Mouse (Mus musculus) cerebellum, adult 9-11 months (tissue): Measurements from ENCODE around the gene Asah2.
A peak's percentile ranks its signal among the peaks of the same experiment; 100 is the strongest.
"Not testable (repeated sequence)": the region's sequence is repeated elsewhere in the genome, so short reads cannot be mapped to it uniquely, and the experiment has no call there.

Experiments
- DNase-seq: peaks from one replicate; pipeline ENCODE4 v3.0.0; 2022

Gene Asah2

DNA sequence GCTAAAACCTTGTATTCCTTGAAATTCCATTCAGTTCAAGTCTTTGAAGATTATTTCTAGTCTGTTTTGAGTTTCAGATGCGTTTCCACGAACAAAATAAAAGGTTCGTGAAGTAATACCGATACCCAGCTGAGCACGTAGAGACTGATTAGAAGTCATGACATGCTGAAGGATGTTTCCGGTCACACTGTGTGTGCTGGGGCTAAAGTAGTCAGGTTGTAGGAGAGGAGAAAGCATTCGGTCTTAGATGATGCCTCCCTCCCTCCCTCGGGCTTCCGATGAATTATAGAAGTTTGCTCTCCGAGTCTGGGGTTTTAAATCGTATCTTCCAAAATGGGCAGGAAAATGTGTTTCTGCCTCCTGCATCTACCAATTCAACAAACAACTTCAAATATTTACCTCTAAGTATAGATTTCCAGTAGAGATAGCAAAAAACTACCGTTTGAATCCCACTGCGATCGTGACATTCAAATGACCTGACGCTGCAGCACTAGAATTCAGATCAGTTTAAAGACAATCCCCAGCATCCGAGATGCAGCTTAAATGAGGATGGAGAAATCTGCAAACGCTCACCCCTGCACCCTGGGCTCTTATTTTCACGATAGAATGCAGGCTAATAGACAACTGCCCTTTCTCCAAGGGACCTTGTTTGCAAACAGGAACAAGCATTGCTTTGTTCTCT lies 5.6 kb downstream of the Asah2 start:
- no peak for DNase-seq

DNA sequence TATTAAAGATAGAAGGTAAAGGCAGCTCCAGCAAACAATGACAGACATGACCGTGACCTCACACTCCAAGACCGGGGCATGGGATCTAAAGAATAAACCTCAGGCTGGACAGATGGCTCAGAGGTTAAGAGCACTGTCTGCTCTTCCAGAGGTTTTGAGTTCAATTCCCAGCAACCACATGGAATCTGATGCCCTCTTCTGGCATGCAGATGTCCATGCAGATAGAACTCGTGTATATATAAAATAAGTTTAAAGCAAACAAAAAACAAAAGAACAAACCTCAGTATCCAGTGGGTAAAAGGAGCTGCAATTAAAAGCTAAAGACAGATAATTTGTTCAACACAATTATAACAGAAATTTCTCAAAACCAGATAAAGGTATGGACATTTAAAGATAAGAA lies 9.4 kb downstream of the Asah2 start:
- DNase-seq: no peak

DNA sequence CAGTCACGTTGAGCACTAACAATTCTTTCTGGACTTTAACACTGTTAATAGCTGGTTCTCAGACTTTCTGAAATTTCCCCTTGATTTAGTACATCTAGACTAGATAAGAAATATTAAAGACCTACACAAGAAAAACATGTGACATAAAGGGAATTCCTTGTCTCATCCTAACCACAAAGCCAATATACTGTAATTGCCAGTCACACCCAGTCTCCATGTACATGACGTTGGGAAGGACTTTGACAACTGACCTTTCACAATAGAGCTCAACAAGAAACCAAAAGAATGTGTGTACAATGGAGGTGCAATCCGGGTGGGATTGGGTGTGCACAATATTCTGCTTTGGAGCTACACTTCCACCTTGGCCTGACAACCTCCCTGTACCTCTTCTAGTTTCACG lies 15.7 kb downstream of the Asah2 start:
- no peak for DNase-seq

- DNase-seq: no peak
These were observed 17.2 kb downstream of the Asah2 start for GRCm38 (mm10) chr19:32090804-32091203.

DNA sequence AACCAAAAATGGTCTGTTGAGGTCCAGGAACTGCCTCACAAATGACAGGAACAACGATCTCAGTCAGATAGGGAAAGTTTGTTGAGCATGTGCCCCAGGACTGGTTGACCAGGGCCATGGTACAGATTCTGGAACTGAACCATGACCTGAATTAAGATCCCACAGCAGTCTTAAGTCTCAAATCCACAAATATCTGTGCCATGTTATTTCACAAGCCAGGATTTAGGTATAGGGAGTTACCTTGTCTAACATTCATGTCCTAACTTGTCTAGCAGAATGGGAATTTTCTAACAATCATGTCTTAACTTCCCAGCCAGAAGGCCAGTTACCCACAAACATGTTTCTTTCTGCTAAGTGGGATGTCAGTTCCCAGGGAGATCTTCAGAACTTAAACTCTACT lies 19.4 kb downstream of the Asah2 start:
- no peak for DNase-seq

DNA sequence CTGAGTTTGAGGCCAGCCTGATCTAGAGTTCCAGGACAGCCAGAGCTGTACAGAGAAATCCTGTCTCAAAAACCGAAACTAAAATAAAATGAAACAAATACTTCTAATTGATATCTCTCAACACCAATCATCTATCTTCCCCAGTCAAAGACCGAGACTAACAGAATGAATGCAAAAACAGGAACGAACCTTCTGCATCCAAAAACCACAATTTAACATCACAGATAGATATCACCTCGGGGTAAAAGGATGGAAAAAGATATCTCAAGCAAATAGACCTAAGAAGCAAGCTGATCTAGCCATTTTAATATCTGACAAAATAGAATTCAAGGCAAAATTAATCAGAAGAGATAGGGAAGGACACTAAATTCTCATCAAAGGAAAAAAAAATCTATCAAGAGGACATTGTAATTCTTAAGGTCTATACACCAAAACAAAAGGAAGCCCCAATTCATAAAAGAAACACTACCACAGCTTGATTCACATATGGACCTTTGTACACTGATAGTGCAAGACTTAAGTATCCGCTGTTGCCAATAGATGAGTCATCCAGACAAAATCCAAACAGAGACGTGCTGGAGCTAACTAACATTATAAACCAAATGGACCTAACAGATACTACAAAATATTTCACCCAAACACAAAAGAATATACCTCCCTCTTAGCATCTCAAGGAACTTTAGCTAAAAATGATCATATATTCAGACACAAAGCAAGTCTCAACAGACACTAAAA lies 20.1 kb downstream of the Asah2 start:
- DNase-seq: no peak

- DNase-seq: not testable (repeated sequence)
These were observed 23.2 kb downstream of the Asah2 start for GRCm38 (mm10) chr19:32084813-32085212.

GRCm38 (mm10) chr19:32070340-32070739 lies 37.7 kb downstream of the Asah2 start:
- no peak for DNase-seq

DNA sequence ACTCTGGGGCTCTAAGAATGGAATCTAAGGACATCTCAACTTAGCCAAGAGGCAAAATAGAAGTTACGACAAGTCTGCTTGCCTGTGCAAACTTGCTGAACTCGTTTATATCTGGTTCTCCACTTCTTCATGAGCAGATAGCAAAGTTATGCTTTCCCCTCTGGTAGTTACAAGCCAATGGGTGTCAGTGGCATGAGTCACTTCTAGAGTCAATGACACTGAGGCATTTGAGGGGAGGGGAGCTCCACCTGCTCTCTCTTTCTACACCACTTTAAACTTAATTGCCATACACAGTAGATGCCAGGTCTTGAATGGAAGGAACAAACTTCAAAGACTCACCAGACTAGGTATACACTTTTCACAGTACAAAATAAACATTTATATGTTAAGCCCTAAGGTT lies 38.4 kb downstream of the Asah2 start:
- DNase-seq: no peak

GRCm38 (mm10) chr19:32067669-32068068 lies 40.3 kb downstream of the Asah2 start:
- DNase-seq: no peak

DNA sequence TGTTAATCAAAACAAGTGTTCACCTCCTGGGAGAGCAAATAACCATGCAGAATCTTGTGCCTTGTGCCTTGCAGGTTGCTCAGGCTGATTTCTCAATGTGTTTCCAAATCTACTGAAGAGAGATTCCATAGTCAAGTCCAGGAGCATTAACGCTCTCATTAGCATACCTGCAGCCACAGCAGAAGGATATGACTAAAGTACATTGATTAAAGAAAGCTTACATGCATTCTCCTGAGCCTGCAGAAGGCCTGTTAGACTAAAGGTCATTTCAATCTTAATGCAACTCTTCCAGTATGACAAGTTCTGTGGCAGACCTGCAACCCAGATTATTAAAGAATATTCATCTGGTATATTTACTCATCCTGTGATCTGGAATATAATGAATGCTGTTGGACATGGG lies 46.7 kb downstream of the Asah2 start:
- DNase-seq: no peak

- DNase-seq: no peak
These were observed 51.8 kb downstream of the Asah2 start for GRCm38 (mm10) chr19:32056252-32056651.

- no peak for DNase-seq
These were observed 52.3 kb downstream of the Asah2 start for GRCm38 (mm10) chr19:32055725-32056124.

DNA sequence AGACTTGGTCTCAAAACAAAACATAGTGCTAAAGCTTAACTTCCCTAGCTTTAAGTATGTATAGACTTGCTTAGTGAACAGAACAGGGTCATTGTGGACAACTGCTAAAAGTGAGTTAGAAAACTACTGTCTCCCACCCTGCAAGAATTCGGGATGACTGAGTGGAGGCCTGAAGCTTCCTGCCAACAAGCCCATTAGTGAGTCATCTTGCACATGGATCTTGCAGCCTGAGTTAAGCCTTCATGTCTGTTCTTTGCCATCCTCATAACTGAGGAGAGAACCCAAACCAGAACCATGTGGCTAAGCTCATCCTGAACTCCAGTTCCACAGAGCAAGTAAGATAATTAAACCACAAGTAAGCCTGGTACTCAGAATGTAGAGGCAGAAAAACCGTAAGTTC lies 56.8 kb downstream of the Asah2 start:
- no peak for DNase-seq

DNA sequence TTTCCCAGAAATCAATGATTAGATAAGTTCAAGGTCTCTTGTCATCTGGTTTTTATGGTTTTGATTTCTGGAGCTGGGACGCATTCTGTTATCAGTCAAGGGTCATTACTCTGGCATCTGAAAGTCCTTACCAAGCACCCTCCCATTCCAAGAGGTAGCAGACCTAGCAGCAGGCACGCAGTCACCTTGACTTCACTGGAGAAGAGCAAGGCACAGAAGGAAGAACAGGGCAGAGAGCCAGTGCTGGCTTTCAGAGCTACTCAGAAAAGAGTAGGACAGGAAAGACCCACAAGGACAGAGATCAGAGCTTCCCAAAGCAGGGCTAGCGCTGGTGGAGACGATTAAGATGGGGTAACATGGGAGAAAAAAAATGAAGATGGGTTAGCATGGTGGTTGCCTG lies 75.1 kb downstream of the Asah2 start:
- no peak for DNase-seq

GRCm38 (mm10) chr19:32030430-32030829 lies 77.6 kb downstream of the Asah2 start:
- no peak for DNase-seq

- no peak for DNase-seq
These were observed 82.6 kb downstream of the Asah2 start for GRCm38 (mm10) chr19:32025443-32025842.

DNA sequence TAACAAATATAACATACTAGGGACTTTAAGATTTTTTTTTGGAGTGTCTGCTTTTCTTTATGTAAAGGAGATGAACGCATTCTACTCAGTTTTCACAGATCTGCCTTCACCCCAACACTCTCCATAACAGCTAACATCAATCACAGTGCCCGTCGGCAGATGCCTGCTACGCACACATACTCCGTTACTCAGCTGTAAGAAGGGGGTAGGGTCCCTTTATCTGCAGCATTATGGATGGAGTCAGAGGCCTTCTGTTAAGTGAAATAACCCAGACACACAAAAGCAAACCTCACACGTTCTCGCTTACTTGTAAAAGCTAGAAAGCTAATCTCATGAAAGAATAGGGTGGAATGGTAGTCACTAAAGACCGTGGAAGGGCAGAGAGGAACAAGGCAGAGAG lies 88.3 kb downstream of the Asah2 start:
- no peak for DNase-seq

DNA sequence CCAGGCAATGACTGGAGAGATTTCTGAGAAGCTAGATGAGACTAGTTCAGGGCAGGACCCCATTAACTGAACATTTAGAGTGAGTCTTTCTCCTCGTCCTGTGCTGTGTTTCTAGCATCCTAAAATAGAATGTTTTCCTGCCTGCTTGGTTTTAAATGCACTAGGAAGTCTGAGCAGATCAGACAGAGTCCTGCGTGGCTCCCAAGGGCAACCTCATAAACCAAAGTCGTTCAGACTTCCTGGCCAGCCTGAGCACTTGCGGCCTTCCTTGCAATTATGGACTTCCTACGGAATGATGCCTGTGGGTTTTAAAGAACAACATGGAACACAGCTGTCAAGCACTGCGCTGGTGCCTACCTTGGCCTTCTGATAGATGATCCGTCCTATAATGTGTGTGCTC lies 89.4 kb downstream of the Asah2 start:
- DNase-seq: no peak

- DNase-seq: no peak
These were observed 90.0 kb downstream of the Asah2 start for GRCm38 (mm10) chr19:32018053-32018452.

GRCm38 (mm10) chr19:32002623-32003022 lies 105.4 kb downstream of the Asah2 start:
- no peak for DNase-seq

DNA sequence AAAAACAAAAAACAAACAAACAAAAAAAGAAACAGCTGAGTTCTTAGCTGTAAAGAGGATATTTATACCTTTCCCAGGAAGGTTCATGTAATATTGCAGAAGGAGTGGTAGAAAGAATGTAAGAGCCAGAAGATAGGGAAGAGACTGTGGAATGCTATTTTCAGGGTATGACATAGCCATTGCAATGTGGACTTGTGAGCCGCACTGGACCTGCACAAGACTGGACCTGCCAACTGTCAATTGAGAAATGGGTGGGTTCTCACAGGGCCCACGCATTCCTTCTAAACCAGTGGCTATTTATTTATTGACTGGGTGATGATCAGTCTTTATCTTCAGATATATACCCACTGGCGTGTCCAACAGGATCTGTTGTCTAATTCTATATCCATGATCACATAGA lies 111.1 kb downstream of the Asah2 start:
- DNase-seq: no peak

DNA sequence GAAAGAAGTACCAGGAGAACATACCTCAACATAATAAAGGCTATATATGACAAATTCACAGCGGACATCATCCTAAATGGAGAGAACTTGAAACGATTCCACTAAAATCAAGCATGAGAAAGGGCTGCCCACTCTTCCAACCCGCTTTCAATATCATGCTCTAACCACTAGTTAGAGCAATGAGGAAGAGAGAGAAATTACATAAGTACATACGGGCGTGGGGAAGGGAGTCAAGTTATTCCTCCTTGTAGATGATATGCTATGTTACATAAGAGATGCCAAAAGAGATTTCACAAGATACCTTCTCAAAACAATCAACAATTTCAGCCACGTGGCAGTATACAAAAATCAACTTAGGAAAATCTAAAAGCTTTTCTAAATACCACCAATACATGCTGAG lies 117.0 kb downstream of the Asah2 start:
- no peak for DNase-seq

- DNase-seq: no peak
These were observed 132.1 kb downstream of the Asah2 start for GRCm38 (mm10) chr19:31975882-31976281.

- DNase-seq: peak; percentile 46
These were observed 136.0 kb downstream of the Asah2 start for GRCm38 (mm10) chr19:31971998-31972397.
